Mouse (Mus musculus): ENCODE measurements at regions not wholly inside any gene's neighbourhood (a gene's known extent, or its start where the extent isn't known, plus 50 kb on each side); places are given as distances from the start of the nearest gene placed in this dataset.

GRCm38 (mm10) chr6:94336168-94336567 is 52.5 kb upstream of the Magi1 start:
- no peak for DNase-seq (ENCODE audit: low spot score in 2 of 2)

Measured in cerebellum, postnatal 4 days (tissue).